Mouse (Mus musculus) heart, postnatal 0 days (tissue): ENCODE data around the gene Prrt3.

Experiments
- CTCF ChIP-seq: IDR thresholded peaks from 2 replicates; pipeline ENCODE4 v1.5.1; 2016; ENCODE audit warnings: antibody characterized with exemption, control low read depth, low read depth
- EP300 ChIP-seq: IDR thresholded peaks from 2 replicates; pipeline ENCODE4 v1.6.1; 2016; ENCODE audit warnings: antibody characterized with exemption, low read depth

- TF ChIP-seq CTCF, result no peak
- no peak for TF ChIP-seq EP300
Observed at GRCm38 (mm10) chr6:113472061-113472460, 29.7 kb downstream of the Prrt3 start.
